Mouse (Mus musculus): Measurements from ENCODE around the gene Rab3a.

- no peak; the same call in 1 of the 2 replicates for TF ChIP-seq POLR2A (IDR thresholded peaks at IDR 0.05; ENCODE audit: low read depth, low read length)
- 0 out of 2 replicates have a peak, but pooled peaks have one; percentile 5 for TF ChIP-seq CTCF (IDR thresholded peaks at IDR 0.05; ENCODE audit: extremely low read depth, insufficient read length, insufficient replicate concordance, low read depth, low read length)
Measured at GRCm38 (mm10) chr8:70764676-70765075, 10.2 kb downstream of the Rab3a start.
